Mouse (Mus musculus) embryonic fibroblast, embryonic 13.5 days (primary cell): ENCODE results near the gene Gm340.

Experiments
- CTCF ChIP-seq: IDR thresholded peaks from 2 replicates; pipeline ENCODE4 v1.5.1; 2011; ENCODE audit warnings: mild to moderate bottlenecking, control low read depth, low read length, moderate library complexity, borderline replicate concordance; ENCODE audit not compliant: insufficient read depth
- POLR2A ChIP-seq: IDR thresholded peaks from 2 replicates; pipeline ENCODE4 v1.6.1; 2011; ENCODE audit warnings: low read depth, mild to moderate bottlenecking, control low read depth, low read length, moderate library complexity

DNA sequence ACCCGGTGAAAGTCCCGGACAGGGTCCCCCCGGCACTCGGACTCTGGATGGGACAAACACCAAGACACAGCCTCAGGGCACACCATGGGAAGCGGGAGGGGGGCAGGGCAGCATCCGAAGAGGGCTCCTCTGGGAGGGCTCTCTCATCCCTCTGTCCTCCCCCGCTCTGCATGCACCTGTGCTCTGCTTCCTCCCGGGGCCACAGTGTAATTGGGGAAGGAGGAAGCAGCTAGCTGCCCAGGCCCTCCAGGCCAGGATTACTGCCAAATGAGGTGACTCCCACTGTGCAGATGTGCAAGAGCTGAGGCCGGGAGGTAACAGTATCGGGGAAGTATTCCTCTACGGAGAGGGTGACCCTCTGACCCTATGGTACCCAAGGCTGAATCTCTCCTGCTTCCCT lies 18.5 kb downstream of the Gm340 start:
- no peak for TF ChIP-seq CTCF
- TF ChIP-seq POLR2A = no peak
